Mouse (Mus musculus): Measurements from ENCODE around the gene Il20rb. TPM values are rescaled to one million over a fixed set of nuclear protein-coding genes. Genes with fewer than 3 reads are reported as not detected.
A peak's percentile ranks its signal among the peaks of the same experiment; 100 is the strongest.

Il20rb gene
- polyA plus RNA-seq, 1 experiment, result 1.4 TPM

DNA sequence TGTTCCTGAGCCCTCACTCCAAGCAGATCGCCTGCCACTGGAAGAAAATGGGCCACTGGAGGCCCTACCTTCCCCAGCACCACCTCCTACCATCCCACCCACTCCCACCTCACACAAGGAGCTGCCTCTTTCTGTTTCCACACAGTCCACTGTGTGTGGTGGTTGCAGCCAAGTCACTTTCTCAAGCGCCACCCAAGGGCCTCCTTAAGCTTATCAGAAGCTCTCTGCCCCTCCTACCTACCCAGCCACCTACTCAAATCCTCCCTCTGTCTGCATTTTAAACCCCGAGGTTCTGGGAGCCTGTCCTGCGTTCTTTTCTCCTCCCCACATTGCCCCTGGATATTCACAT lies 15.0 kb downstream of the Il20rb start:
- H3K27me3 ChIP-seq (replicated peaks; ENCODE audit: control insufficient read depth, insufficient read depth, low read length), result no peaks in the 10 kb centered on the region
- DNase-seq, result no peak
- H3K36me3 ChIP-seq (ENCODE audit: control insufficient read depth, insufficient read depth, low read length), result no peaks in the 10 kb centered on the region
- H3K4me3 ChIP-seq (ENCODE audit: insufficient read depth, low read depth, low read length), result no peak overlapping the region
- H3K27ac ChIP-seq (ENCODE audit: insufficient read depth, low read depth, low read length), result no peak overlapping the region
- TF ChIP-seq CTCF (conservative IDR thresholded peaks at IDR 0.05; ENCODE audit: insufficient read depth, insufficient read length, low read depth, low read length) (no peak), POLR2A (IDR thresholded peaks at IDR 0.05; ENCODE audit: low read depth, low read length) (no peak)
- WGBS, result 83% methylated on average over 4 of the region's 4 CpGs
- H3K4me1 ChIP-seq (ENCODE audit: control insufficient read depth, insufficient read depth, low read length), result 0 out of 2 replicates have a peak, but pooled peaks cover 4% of the 10 kb centered on the region

DNA sequence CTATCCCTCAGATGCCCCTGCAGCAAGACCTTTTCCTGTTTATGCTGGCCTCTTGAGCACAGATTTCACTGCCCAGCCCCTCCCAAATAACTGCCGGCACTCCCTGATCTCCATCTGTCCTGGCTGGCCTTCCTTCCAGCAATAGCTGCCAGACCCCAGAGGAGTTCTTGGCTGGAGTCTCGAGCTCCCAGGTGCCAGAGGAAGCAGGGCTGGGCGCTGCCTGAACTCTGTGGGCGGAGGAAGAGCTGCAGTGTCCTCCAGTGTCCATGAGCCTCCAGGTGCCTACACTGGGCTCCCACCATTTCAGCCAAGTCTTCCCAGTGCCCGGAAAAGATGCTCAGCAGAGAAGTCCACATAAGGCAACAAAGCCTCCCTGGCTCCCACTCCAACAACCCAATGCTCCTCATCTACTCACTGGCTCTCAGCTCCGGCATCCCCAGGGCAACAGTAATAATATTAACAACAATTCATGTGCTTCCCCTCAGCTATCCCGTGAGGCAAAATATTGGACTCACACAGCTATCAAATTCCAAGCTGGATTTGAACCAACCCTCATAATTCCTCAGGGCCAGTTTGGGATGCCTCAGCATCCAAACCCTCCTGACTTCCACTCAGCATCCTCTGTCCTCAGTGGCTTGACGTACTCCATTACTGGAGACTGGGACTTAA lies 15.5 kb downstream of the Il20rb start:
- Histone ChIP-seq H3K36me3 (ENCODE audit: control insufficient read depth, insufficient read depth, low read length) (no peaks in the 10 kb centered on the region), H3K27ac (ENCODE audit: insufficient read depth, low read depth, low read length) (no peak overlapping the region), H3K27me3 (replicated peaks; ENCODE audit: control insufficient read depth, insufficient read depth, low read length) (no peaks in the 10 kb centered on the region), H3K4me3 (ENCODE audit: insufficient read depth, low read depth, low read length) (no peak overlapping the region), H3K4me1 (ENCODE audit: control insufficient read depth, insufficient read depth, low read length) (0 out of 2 replicates have a peak, but pooled peaks cover 4% of the 10 kb centered on the region)
- TF ChIP-seq CTCF (conservative IDR thresholded peaks at IDR 0.05; ENCODE audit: insufficient read depth, insufficient read length, low read depth, low read length) (no peak), POLR2A (IDR thresholded peaks at IDR 0.05; ENCODE audit: low read depth, low read length) (no peak)
- 52% methylated on average over 8 of the region's 8 CpGs for WGBS
- DNase-seq, result peak; percentile 81

DNA sequence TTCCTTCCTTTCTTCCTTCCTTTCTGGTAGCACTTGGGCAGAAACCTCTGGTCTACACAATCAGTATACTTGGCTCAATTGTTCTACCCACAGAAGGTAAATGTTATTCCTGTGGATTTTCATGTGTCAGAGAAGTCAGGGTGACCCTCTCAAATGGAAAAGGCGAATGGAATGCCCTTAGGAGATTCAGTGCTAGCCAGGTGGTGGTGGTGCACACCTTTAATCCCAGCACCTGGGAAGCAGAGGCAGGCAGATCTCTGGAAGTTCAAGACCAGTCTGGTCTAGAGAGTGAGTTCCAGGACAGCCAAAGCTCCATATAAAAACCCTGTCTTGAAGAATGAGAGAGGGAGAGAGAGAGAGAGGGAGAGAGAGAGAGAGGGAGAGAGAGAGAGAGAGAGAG lies 16.4 kb downstream of the Il20rb start:
- no peaks in the 10 kb centered on the region for H3K27me3 ChIP-seq (replicated peaks; ENCODE audit: control insufficient read depth, insufficient read depth, low read length)
- WGBS, result 83% methylated on average over 1 of the region's 1 CpGs
- DNase-seq, result no peak
- H3K4me1 ChIP-seq (ENCODE audit: control insufficient read depth, insufficient read depth, low read length), result 0 out of 2 replicates have a peak, but pooled peaks cover 4% of the 10 kb centered on the region
- TF ChIP-seq POLR2A (IDR thresholded peaks at IDR 0.05; ENCODE audit: low read depth, low read length) (no peak), CTCF (conservative IDR thresholded peaks at IDR 0.05; ENCODE audit: insufficient read depth, insufficient read length, low read depth, low read length) (no peak)
- no peak overlapping the region for H3K4me3 ChIP-seq (ENCODE audit: insufficient read depth, low read depth, low read length)
- no peak overlapping the region for H3K27ac ChIP-seq (ENCODE audit: insufficient read depth, low read depth, low read length)
- H3K36me3 ChIP-seq (ENCODE audit: control insufficient read depth, insufficient read depth, low read length), result no peaks in the 10 kb centered on the region

DNA sequence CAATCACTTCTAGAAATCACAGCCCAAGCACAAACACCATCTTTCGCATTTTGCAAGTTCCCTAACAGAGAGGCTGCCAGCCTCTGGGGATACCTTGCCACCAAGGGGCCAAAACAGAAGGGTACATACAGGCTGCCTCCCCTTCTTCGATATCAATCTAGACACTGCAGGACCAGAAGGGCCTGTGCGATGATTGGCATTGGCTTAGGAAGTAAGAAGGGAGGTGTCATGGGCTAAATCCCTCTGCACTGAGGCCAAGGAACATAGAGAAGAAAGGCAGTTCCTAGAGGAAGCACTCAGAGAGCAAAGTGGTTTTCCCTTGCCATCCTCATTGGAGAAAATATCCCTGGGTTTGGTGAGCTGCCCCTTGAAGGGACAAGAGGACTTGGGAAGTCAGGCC lies 16.9 kb downstream of the Il20rb start:
- Histone ChIP-seq H3K4me3 (ENCODE audit: insufficient read depth, low read depth, low read length) (no peak overlapping the region), H3K4me1 (ENCODE audit: control insufficient read depth, insufficient read depth, low read length) (0 out of 2 replicates have a peak, but pooled peaks cover 4% of the 10 kb centered on the region), H3K36me3 (ENCODE audit: control insufficient read depth, insufficient read depth, low read length) (no peaks in the 10 kb centered on the region), H3K27me3 (replicated peaks; ENCODE audit: control insufficient read depth, insufficient read depth, low read length) (no peaks in the 10 kb centered on the region), H3K27ac (ENCODE audit: insufficient read depth, low read depth, low read length) (no peak overlapping the region)
- no peak for DNase-seq
- WGBS, result 92% methylated on average over 3 of the region's 3 CpGs
- TF ChIP-seq CTCF (conservative IDR thresholded peaks at IDR 0.05; ENCODE audit: insufficient read depth, insufficient read length, low read depth, low read length), result no peak
- no peak for TF ChIP-seq POLR2A (IDR thresholded peaks at IDR 0.05; ENCODE audit: low read depth, low read length)

DNA sequence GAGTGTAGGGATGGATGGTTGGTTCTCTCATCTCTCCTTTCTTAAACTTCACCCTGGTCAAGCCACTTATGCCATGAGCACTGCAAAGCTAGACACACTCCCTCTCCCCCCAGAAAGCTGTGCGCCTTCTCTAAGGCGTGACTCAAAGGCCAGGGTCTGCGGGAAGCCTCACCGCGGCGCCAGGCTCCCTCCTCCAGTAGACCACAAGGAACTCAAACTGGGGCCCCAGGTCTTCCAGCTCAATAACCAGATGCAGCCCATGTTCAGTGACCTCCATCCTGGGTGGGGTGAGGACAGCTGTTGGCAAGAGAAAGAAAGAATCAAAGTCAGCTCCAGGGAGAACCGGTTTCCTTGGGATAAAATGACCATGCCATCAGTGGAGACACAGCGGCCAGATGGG lies 18.4 kb downstream of the Il20rb start:
- Histone ChIP-seq H3K36me3 (ENCODE audit: control insufficient read depth, insufficient read depth, low read length) (no peaks in the 10 kb centered on the region), H3K27ac (ENCODE audit: insufficient read depth, low read depth, low read length) (no peak overlapping the region), H3K27me3 (replicated peaks; ENCODE audit: control insufficient read depth, insufficient read depth, low read length) (no peaks in the 10 kb centered on the region), H3K4me1 (ENCODE audit: control insufficient read depth, insufficient read depth, low read length) (0 out of 2 replicates have a peak, but pooled peaks cover 4% of the 10 kb centered on the region), H3K4me3 (ENCODE audit: insufficient read depth, low read depth, low read length) (no peak overlapping the region)
- no peak for DNase-seq
- TF ChIP-seq POLR2A (IDR thresholded peaks at IDR 0.05; ENCODE audit: low read depth, low read length), result no peak
- no peak for TF ChIP-seq CTCF (conservative IDR thresholded peaks at IDR 0.05; ENCODE audit: insufficient read depth, insufficient read length, low read depth, low read length)
- 96% methylated on average over 8 of the region's 8 CpGs for WGBS

DNA sequence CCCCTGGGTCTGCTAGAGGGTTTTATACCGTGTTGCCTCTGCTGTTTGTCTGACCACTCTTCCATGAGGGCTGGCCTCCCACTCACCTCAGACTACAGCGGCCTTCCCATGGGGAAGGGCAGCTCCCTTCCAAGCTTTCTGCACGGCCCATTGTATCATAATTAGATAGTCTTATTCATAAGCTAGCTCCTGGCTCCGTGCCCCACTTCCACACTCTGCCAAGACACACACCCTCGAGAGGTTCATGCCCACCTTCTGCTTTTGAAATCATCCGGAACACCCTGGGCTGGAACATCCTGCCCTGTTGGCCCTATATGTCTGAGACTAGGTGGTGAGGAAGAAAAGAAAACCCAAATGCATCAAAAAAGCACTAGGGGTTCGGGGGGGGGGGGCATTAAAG lies 18.9 kb downstream of the Il20rb start:
- DNase-seq, result peak; percentile 84
- WGBS, result 52% methylated on average over 7 of the region's 7 CpGs
- H3K27ac ChIP-seq (ENCODE audit: insufficient read depth, low read depth, low read length), result no peak overlapping the region
- H3K4me3 ChIP-seq (ENCODE audit: insufficient read depth, low read depth, low read length), result no peak overlapping the region
- TF ChIP-seq CTCF (conservative IDR thresholded peaks at IDR 0.05; ENCODE audit: insufficient read depth, insufficient read length, low read depth, low read length) (no peak), POLR2A (IDR thresholded peaks at IDR 0.05; ENCODE audit: low read depth, low read length) (no peak)
- H3K4me1 ChIP-seq (ENCODE audit: control insufficient read depth, insufficient read depth, low read length), result 0 out of 2 replicates have a peak, but pooled peaks cover 4% of the 10 kb centered on the region
- no peaks in the 10 kb centered on the region for H3K36me3 ChIP-seq (ENCODE audit: control insufficient read depth, insufficient read depth, low read length)
- no peaks in the 10 kb centered on the region for H3K27me3 ChIP-seq (replicated peaks; ENCODE audit: control insufficient read depth, insufficient read depth, low read length)

DNA sequence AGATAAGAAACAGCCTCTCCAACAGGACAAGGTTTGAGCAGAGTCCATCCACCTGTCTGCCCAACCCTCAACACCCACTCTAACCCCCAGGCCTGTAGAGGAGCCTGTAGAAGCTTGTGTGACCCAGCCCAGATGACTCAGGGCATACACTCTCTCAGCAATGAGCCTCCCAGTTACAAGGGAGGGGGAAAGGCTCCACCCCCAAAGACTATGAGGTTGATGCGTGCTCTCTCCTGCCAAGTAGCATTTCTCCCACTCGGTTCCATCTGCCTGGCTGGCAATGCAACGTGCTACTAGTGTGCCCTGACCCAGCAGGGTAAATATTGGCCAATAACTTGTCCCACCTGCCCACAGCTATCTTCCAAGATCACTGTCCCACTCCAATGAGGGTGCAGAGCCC lies 19.8 kb downstream of the Il20rb start:
- TF ChIP-seq POLR2A (IDR thresholded peaks at IDR 0.05; ENCODE audit: low read depth, low read length), result no peak
- no peak for TF ChIP-seq CTCF (conservative IDR thresholded peaks at IDR 0.05; ENCODE audit: insufficient read depth, insufficient read length, low read depth, low read length)
- no peak overlapping the region for H3K27ac ChIP-seq (ENCODE audit: insufficient read depth, low read depth, low read length)
- H3K4me3 ChIP-seq (ENCODE audit: insufficient read depth, low read depth, low read length), result no peak overlapping the region
- WGBS, result 77% methylated on average over 3 of the region's 3 CpGs
- no peak for DNase-seq
- no peaks in the 10 kb centered on the region for H3K27me3 ChIP-seq (replicated peaks; ENCODE audit: control insufficient read depth, insufficient read depth, low read length)
- H3K4me1 ChIP-seq (ENCODE audit: control insufficient read depth, insufficient read depth, low read length), result peaks cover 7% of the 10 kb centered on the region; the same call in 1 of the 2 replicates
- H3K36me3 ChIP-seq (ENCODE audit: control insufficient read depth, insufficient read depth, low read length), result no peaks in the 10 kb centered on the region
